Mouse (Mus musculus) myocyte (in vitro differentiated cells): ENCODE measurements around the gene Tekt2. TPM values are rescaled to one million over a fixed set of nuclear protein-coding genes. Genes with fewer than 3 reads are reported as not detected.

ENCODE experiments used
- H3K27me3 ChIP-seq: one replicate; pipeline ENCODE4 v1.6.1; 2011; ENCODE audit not compliant: control insufficient read depth, insufficient read depth, insufficient read length
- H3K36me3 ChIP-seq: one replicate; pipeline ENCODE4 v1.6.1; 2011; ENCODE audit not compliant: control insufficient read depth, insufficient read depth
- H3K4me2 ChIP-seq: one replicate; pipeline ENCODE4 v1.6.1; 2011; ENCODE audit warnings: low read depth, control low read depth
- H3K4me3 ChIP-seq: one replicate; pipeline ENCODE4 v1.5.1; 2011; ENCODE audit warnings: mild to moderate bottlenecking, control low read depth, moderate library complexity
- H3K79me2 ChIP-seq: one replicate; pipeline ENCODE4 v1.6.1; 2011; ENCODE audit not compliant: control insufficient read depth, insufficient read depth
- H3ac ChIP-seq: one replicate; pipeline ENCODE4 v1.6.1; 2011; ENCODE audit not compliant: control insufficient read depth, insufficient read length
- CEBPB ChIP-seq: IDR thresholded peaks from 2 replicates; pipeline ENCODE4 v1.6.1; 2011; ENCODE audit warnings: mild to moderate bottlenecking, moderate library complexity; ENCODE audit not compliant: poor library complexity, insufficient read depth, severe bottlenecking
- E2F4 ChIP-seq: IDR thresholded peaks from one replicate; pipeline ENCODE4 v1.6.1; 2011; ENCODE audit warnings: mild to moderate bottlenecking, control low read depth, moderate library complexity; ENCODE audit not compliant: insufficient read depth
- MAX ChIP-seq: IDR thresholded peaks from one replicate; pipeline ENCODE4 v1.6.1; 2011; ENCODE audit warnings: low read depth, mild to moderate bottlenecking, control low read depth
- MYOD1 ChIP-seq, 3 experiments: IDR thresholded peaks; one replicate each; pipeline ENCODE4 v1.6.1; 2011; ENCODE audit warnings: control low read depth in 2 of 3, low read depth in 2 of 3, mild to moderate bottlenecking in 2 of 3, moderate library complexity in 1 of 3; ENCODE audit not compliant: insufficient read length in 2 of 3, control insufficient read depth in 1 of 3
- MYOG ChIP-seq, 3 experiments: IDR thresholded peaks; one replicate each; pipeline ENCODE4 v1.6.1; 2011; ENCODE audit warnings: control low read depth in 2 of 3, low read depth in 2 of 3, mild to moderate bottlenecking in 2 of 3; ENCODE audit not compliant: insufficient read length in 2 of 3, control insufficient read depth in 1 of 3, insufficient read depth in 1 of 3
- POLR2A ChIP-seq: IDR thresholded peaks from one replicate; pipeline ENCODE4 v1.6.1; 2011; ENCODE audit warnings: low read depth, mild to moderate bottlenecking, control low read depth, moderate library complexity; ENCODE audit not compliant: insufficient read length
- POLR2AphosphoS2 ChIP-seq: IDR thresholded peaks from one replicate; pipeline ENCODE4 v1.6.1; 2011; ENCODE audit warnings: low read depth, control low read depth; ENCODE audit not compliant: insufficient read length
- REST ChIP-seq: IDR thresholded peaks from one replicate; pipeline ENCODE4 v1.6.1; 2011; ENCODE audit warnings: mild to moderate bottlenecking, control low read depth, moderate library complexity; ENCODE audit not compliant: insufficient read depth, insufficient read length
- SRF ChIP-seq: IDR thresholded peaks from one replicate; pipeline ENCODE4 v1.6.1; 2011; ENCODE audit warnings: low read depth; ENCODE audit not compliant: control insufficient read depth, insufficient read length
- TCF12 ChIP-seq: IDR thresholded peaks from one replicate; pipeline ENCODE4 v1.6.1; 2011; ENCODE audit warnings: mild to moderate bottlenecking, control low read depth; ENCODE audit not compliant: poor library complexity, insufficient read depth, severe bottlenecking
- TCF3 ChIP-seq: IDR thresholded peaks from one replicate; pipeline ENCODE4 v1.6.1; 2011; ENCODE audit warnings: low read depth, control low read depth; ENCODE audit not compliant: insufficient read length
- USF1 ChIP-seq: IDR thresholded peaks from one replicate; pipeline ENCODE4 v1.6.1; 2011; ENCODE audit warnings: low read depth, mild to moderate bottlenecking, control low read depth, moderate library complexity
- polyA plus RNA-seq: library from polyadenylated mRNA; unstranded; fragments of >200 nt; fragmentation: generic; extraction: Trizol; gene quantifications from one replicate; pipeline ENCODE4 v1.2.1, GENCODE M21; 2012; ENCODE audit warnings: missing spikeins

Tekt2 gene
- polyA plus RNA-seq, 1 experiment = 0.49 TPM

- Histone ChIP-seq H3K79me2 (no peaks in the 10 kb centered on the region), H3K4me3 (no peak overlapping the region), H3K4me2 (no peak overlapping the region), H3K36me3 (peaks cover 6% of the 10 kb centered on the region), H3ac (no peak overlapping the region), H3K27me3 (no peaks in the 10 kb centered on the region)
- no peak for TF ChIP-seq TCF3
- no peak for TF ChIP-seq POLR2A
- TF ChIP-seq MAX = no peak
- TF ChIP-seq SRF = no peak
- TF ChIP-seq E2F4 = no peak
- no peak for TF ChIP-seq MYOG (IDR thresholded peaks at IDR 0.05; ENCODE audit: control insufficient read depth in 1 of 3, insufficient read depth in 1 of 3, insufficient read length in 2 of 3, low read depth in 2 of 3)
- TF ChIP-seq MYOD1 (IDR thresholded peaks at IDR 0.05; ENCODE audit: control insufficient read depth in 1 of 3, insufficient read length in 2 of 3, low read depth in 2 of 3) = no peak
- TF ChIP-seq CEBPB = no peak
- TF ChIP-seq USF1 = no peak
- no peak for TF ChIP-seq REST
Measured at GRCm38 (mm10) chr4:126275081-126275480, 50.4 kb downstream of the Tekt2 start.

GRCm38 (mm10) chr4:126273753-126274152, 51.7 kb downstream of the Tekt2 start:
- no peaks in the 10 kb centered on the region for H3K27me3 ChIP-seq
- TF ChIP-seq TCF12 (no peak), REST (no peak), POLR2AphosphoS2 (no peak), USF1 (no peak), MYOD1 (IDR thresholded peaks at IDR 0.05; ENCODE audit: control insufficient read depth in 1 of 3, insufficient read length in 2 of 3, low read depth in 2 of 3) (no peak), POLR2A (no peak), TCF3 (no peak), SRF (no peak), CEBPB (no peak), MAX (no peak), MYOG (IDR thresholded peaks at IDR 0.05; ENCODE audit: control insufficient read depth in 1 of 3, insufficient read depth in 1 of 3, insufficient read length in 2 of 3, low read depth in 2 of 3) (no peak), E2F4 (no peak)
- H3K36me3 ChIP-seq = peaks cover 6% of the 10 kb centered on the region
- H3K4me3 ChIP-seq = no peak overlapping the region
- H3ac ChIP-seq = no peak overlapping the region
- peaks cover 5% of the 10 kb centered on the region for H3K79me2 ChIP-seq
- H3K4me2 ChIP-seq = no peak overlapping the region

Other genes starting within 250 kb of the Tekt2 start
- gene Lsm10, start 229.1 kb downstream of the Tekt2 start, polyA plus RNA-seq = 50.5 TPM
- 25.9 TPM for gene Stk40, start 221.7 kb downstream of the Tekt2 start, polyA plus RNA-seq
- gene Eva1b, start 177.9 kb downstream of the Tekt2 start, polyA plus RNA-seq = 28.6 TPM
- gene Sh3d21, start 162.2 kb downstream of the Tekt2 start, polyA plus RNA-seq = 0.23 TPM
- gene Thrap3, start 122.9 kb downstream of the Tekt2 start, polyA plus RNA-seq = 56.6 TPM
- gene Map7d1, start 69.3 kb downstream of the Tekt2 start, polyA plus RNA-seq = 236 TPM
- gene Trappc3, start 63.4 kb downstream of the Tekt2 start, polyA plus RNA-seq = 84.1 TPM
- gene Col8a2, start 38.9 kb downstream of the Tekt2 start, polyA plus RNA-seq = 0.06 TPM
- gene Adprhl2, start 4.0 kb downstream of the Tekt2 start, polyA plus RNA-seq = 31.5 TPM
- 4.5 TPM for gene Ago3, start 103.9 kb upstream of the Tekt2 start, polyA plus RNA-seq
- gene Ago1, start 142.9 kb upstream of the Tekt2 start, polyA plus RNA-seq = 8.4 TPM
- gene Ago4, start 207.8 kb upstream of the Tekt2 start, polyA plus RNA-seq = 0.02 TPM
- 1.7 TPM for gene Clspn, start 231.2 kb upstream of the Tekt2 start, polyA plus RNA-seq